Mouse (Mus musculus): Measurements from ENCODE around the gene Ermp1. TPM values are rescaled to one million over a fixed set of nuclear protein-coding genes. Genes with fewer than 3 reads are reported as not detected.
"Not testable (repeated sequence)": the region's sequence is repeated elsewhere in the genome, so short reads cannot be mapped to it uniquely, and the experiment has no call there.

Gene Ermp1
- polyA plus RNA-seq, 1 experiment from 2014 or later, result 13.5 TPM

- Histone ChIP-seq H3K9ac (ENCODE audit: low read length) (no peak overlapping the region), H3K9me3 (ENCODE audit: control insufficient read depth, low read length) (no peaks in the 10 kb centered on the region), H3K27me3 (ENCODE audit: control insufficient read depth, insufficient read depth, low read length) (no peaks in the 10 kb centered on the region), H3K27ac (ENCODE audit: low read depth, low read length) (no peak overlapping the region), H3K4me3 (ENCODE audit: low read depth, low read length) (no peak overlapping the region), H3K4me1 (replicated peaks; ENCODE audit: control insufficient read depth, insufficient read depth, low read length) (no peaks in the 10 kb centered on the region), H3K4me2 (ENCODE audit: low read depth, low read length, severe bottlenecking) (no peak overlapping the region), H3K36me3 (ENCODE audit: control insufficient read depth, insufficient read depth, low read length) (peaks cover 3% of the 10 kb centered on the region; the same call in 1 of the 2 replicates)
- DNase-seq (ENCODE audit: low spot score), result no peak
- WGBS, result 90% methylated on average over 14 of the region's 14 CpGs
- ATAC-seq (replicated peaks; ENCODE audit: low FRiP score), result no peak
Observed at GRCm38 (mm10) chr19:29603548-29604353, 44.5 kb downstream of the Ermp1 start.

- H3K36me3 ChIP-seq (ENCODE audit: control insufficient read depth, insufficient read depth, low read length), result peaks cover 3% of the 10 kb centered on the region; the same call in 1 of the 2 replicates
- no peak overlapping the region for H3K9ac ChIP-seq (ENCODE audit: low read length)
- H3K4me3 ChIP-seq (ENCODE audit: low read depth, low read length), result no peak overlapping the region
- no peaks in the 10 kb centered on the region for H3K4me1 ChIP-seq (replicated peaks; ENCODE audit: control insufficient read depth, insufficient read depth, low read length)
- ATAC-seq (replicated peaks; ENCODE audit: low FRiP score) (no peak), DNase-seq (ENCODE audit: low spot score) (no peak)
- H3K27me3 ChIP-seq (ENCODE audit: control insufficient read depth, insufficient read depth, low read length), result no peaks in the 10 kb centered on the region
- WGBS, result 93% methylated on average over 5 of the region's 5 CpGs
- H3K9me3 ChIP-seq (ENCODE audit: control insufficient read depth, low read length), result no peaks in the 10 kb centered on the region
- H3K4me2 ChIP-seq (ENCODE audit: low read depth, low read length, severe bottlenecking), result no peak overlapping the region
- no peak overlapping the region for H3K27ac ChIP-seq (ENCODE audit: low read depth, low read length)
Observed at GRCm38 (mm10) chr19:29598981-29599380, 49.2 kb downstream of the Ermp1 start.

GRCm38 (mm10) chr19:29596985-29597384 is 51.2 kb downstream of the Ermp1 start:
- WGBS, result 86% methylated on average over 2 of the region's 2 CpGs
- H3K36me3 ChIP-seq (ENCODE audit: control insufficient read depth, insufficient read depth, low read length), result no peaks in the 10 kb centered on the region; the same call in 1 of the 2 replicates
- H3K4me1 ChIP-seq (replicated peaks; ENCODE audit: control insufficient read depth, insufficient read depth, low read length), result no peaks in the 10 kb centered on the region
- no peak overlapping the region for H3K4me2 ChIP-seq (ENCODE audit: low read depth, low read length, severe bottlenecking)
- H3K9me3 ChIP-seq (ENCODE audit: control insufficient read depth, low read length), result no peaks in the 10 kb centered on the region
- H3K4me3 ChIP-seq (ENCODE audit: low read depth, low read length), result no peak overlapping the region
- no peaks in the 10 kb centered on the region for H3K27me3 ChIP-seq (ENCODE audit: control insufficient read depth, insufficient read depth, low read length)
- no peak for ATAC-seq (replicated peaks; ENCODE audit: low FRiP score)
- DNase-seq (ENCODE audit: low spot score), result no peak
- no peak overlapping the region for H3K27ac ChIP-seq (ENCODE audit: low read depth, low read length)
- H3K9ac ChIP-seq (ENCODE audit: low read length), result no peak overlapping the region

GRCm38 (mm10) chr19:29596276-29596675 is 51.9 kb downstream of the Ermp1 start:
- DNase-seq (ENCODE audit: low spot score), result no peak
- Histone ChIP-seq H3K9ac (ENCODE audit: low read length) (no peak overlapping the region), H3K36me3 (ENCODE audit: control insufficient read depth, insufficient read depth, low read length) (no peaks in the 10 kb centered on the region; the same call in 1 of the 2 replicates), H3K4me1 (replicated peaks; ENCODE audit: control insufficient read depth, insufficient read depth, low read length) (no peaks in the 10 kb centered on the region), H3K9me3 (ENCODE audit: control insufficient read depth, low read length) (no peaks in the 10 kb centered on the region), H3K27ac (ENCODE audit: low read depth, low read length) (no peak overlapping the region), H3K4me2 (ENCODE audit: low read depth, low read length, severe bottlenecking) (no peak overlapping the region), H3K4me3 (ENCODE audit: low read depth, low read length) (no peak overlapping the region), H3K27me3 (ENCODE audit: control insufficient read depth, insufficient read depth, low read length) (no peaks in the 10 kb centered on the region)
- WGBS, result over 99% methylated on average over 3 of the region's 3 CpGs
- ATAC-seq (replicated peaks; ENCODE audit: low FRiP score), result no peak

GRCm38 (mm10) chr19:29593783-29594182 is 54.4 kb downstream of the Ermp1 start:
- ATAC-seq (replicated peaks; ENCODE audit: low FRiP score); DNase-seq (ENCODE audit: low spot score); H3K4me2 ChIP-seq (ENCODE audit: low read depth, low read length, severe bottlenecking): not testable (repeated sequence)

GRCm38 (mm10) chr19:29583734-29584133 is 64.5 kb downstream of the Ermp1 start:
- H3K4me2 ChIP-seq (ENCODE audit: low read depth, low read length, severe bottlenecking), result no peak overlapping the region
- H3K27ac ChIP-seq (ENCODE audit: low read depth, low read length), result no peak overlapping the region
- H3K9me3 ChIP-seq (ENCODE audit: control insufficient read depth, low read length), result no peaks in the 10 kb centered on the region
- H3K27me3 ChIP-seq (ENCODE audit: control insufficient read depth, insufficient read depth, low read length), result no peaks in the 10 kb centered on the region
- H3K4me1 ChIP-seq (replicated peaks; ENCODE audit: control insufficient read depth, insufficient read depth, low read length), result 0 out of 2 replicates have a peak, but pooled peaks cover 1% of the 10 kb centered on the region
- H3K36me3 ChIP-seq (ENCODE audit: control insufficient read depth, insufficient read depth, low read length), result peaks cover 2% of the 10 kb centered on the region; the same call in 1 of the 2 replicates
- ATAC-seq (replicated peaks; ENCODE audit: low FRiP score) (no peak), DNase-seq (ENCODE audit: low spot score) (no peak)
- WGBS, result 79% methylated on average over 6 of the region's 6 CpGs
- H3K4me3 ChIP-seq (ENCODE audit: low read depth, low read length), result no peak overlapping the region
- H3K9ac ChIP-seq (ENCODE audit: low read length), result no peak overlapping the region

More at GRCm38 (mm10) chr19:29593783-29594182, 54.4 kb downstream of the Ermp1 start:
- not testable (repeated sequence) for H3K27ac ChIP-seq (ENCODE audit: low read depth, low read length); H3K9ac ChIP-seq (ENCODE audit: low read length); H3K4me3 ChIP-seq (ENCODE audit: low read depth, low read length); H3K27me3 ChIP-seq (ENCODE audit: control insufficient read depth, insufficient read depth, low read length); H3K4me1 ChIP-seq (replicated peaks; ENCODE audit: control insufficient read depth, insufficient read depth, low read length); H3K9me3 ChIP-seq (ENCODE audit: control insufficient read depth, low read length); H3K36me3 ChIP-seq (ENCODE audit: control insufficient read depth, insufficient read depth, low read length)
- 56% methylated on average over 3 of the region's 3 CpGs for WGBS

- Histone ChIP-seq H3K4me3 (ENCODE audit: low read depth, low read length) (no peak overlapping the region), H3K4me2 (ENCODE audit: low read depth, low read length, severe bottlenecking) (no peak overlapping the region), H3K27ac (ENCODE audit: low read depth, low read length) (no peak overlapping the region), H3K27me3 (ENCODE audit: control insufficient read depth, insufficient read depth, low read length) (no peaks in the 10 kb centered on the region), H3K9ac (ENCODE audit: low read length) (no peak overlapping the region), H3K4me1 (replicated peaks; ENCODE audit: control insufficient read depth, insufficient read depth, low read length) (0 out of 2 replicates have a peak, but pooled peaks cover 1% of the 10 kb centered on the region), H3K9me3 (ENCODE audit: control insufficient read depth, low read length) (no peaks in the 10 kb centered on the region), H3K36me3 (ENCODE audit: control insufficient read depth, insufficient read depth, low read length) (peaks cover 2% of the 10 kb centered on the region; the same call in 1 of the 2 replicates)
- no peak for ATAC-seq (replicated peaks; ENCODE audit: low FRiP score)
- 89% methylated on average over 2 of the region's 2 CpGs for WGBS
- no peak for DNase-seq (ENCODE audit: low spot score)
Observed at GRCm38 (mm10) chr19:29582439-29582838, 65.8 kb downstream of the Ermp1 start.

- Histone ChIP-seq H3K4me2 (ENCODE audit: low read depth, low read length, severe bottlenecking) (no peak overlapping the region), H3K27me3 (ENCODE audit: control insufficient read depth, insufficient read depth, low read length) (no peaks in the 10 kb centered on the region), H3K4me3 (ENCODE audit: low read depth, low read length) (no peak overlapping the region), H3K9me3 (ENCODE audit: control insufficient read depth, low read length) (no peaks in the 10 kb centered on the region), H3K4me1 (replicated peaks; ENCODE audit: control insufficient read depth, insufficient read depth, low read length) (no peaks in the 10 kb centered on the region), H3K27ac (ENCODE audit: low read depth, low read length) (no peak overlapping the region), H3K36me3 (ENCODE audit: control insufficient read depth, insufficient read depth, low read length) (no peaks in the 10 kb centered on the region), H3K9ac (ENCODE audit: low read length) (no peak overlapping the region)
- DNase-seq (ENCODE audit: low spot score), result no peak
- ATAC-seq (replicated peaks; ENCODE audit: low FRiP score), result no peak
- WGBS, result 94% methylated on average over 1 of the region's 1 CpGs
Observed at GRCm38 (mm10) chr19:29566512-29566911, 81.7 kb downstream of the Ermp1 start.
